Mouse (Mus musculus) right cerebral cortex, adult 18-20 months (tissue): Measurements from ENCODE around the gene Gm20517.
"Not testable (repeated sequence)": the region's sequence is repeated elsewhere in the genome, so short reads cannot be mapped to it uniquely, and the experiment has no call there.

Experiments used
- DNase-seq: peaks from one replicate; pipeline ENCODE4 v3.0.0; 2022; ENCODE audit warnings: mixed read lengths

Gm20517 gene

GRCm38 (mm10) chr17:47597261-47597660 lies 14.1 kb upstream of the Gm20517 start:
- no peak for DNase-seq

GRCm38 (mm10) chr17:47597838-47598579 lies 13.4 kb upstream of the Gm20517 start:
- no peak for DNase-seq

- DNase-seq, result not testable (repeated sequence)
Measured at GRCm38 (mm10) chr17:47598580-47599304, 12.6 kb upstream of the Gm20517 start.

GRCm38 (mm10) chr17:47599511-47600297 lies 11.7 kb upstream of the Gm20517 start:
- no peak for DNase-seq

GRCm38 (mm10) chr17:47600601-47601388 lies 10.6 kb upstream of the Gm20517 start:
- DNase-seq, result no peak

- DNase-seq, result no peak
Measured at GRCm38 (mm10) chr17:47601389-47601755, 10.0 kb upstream of the Gm20517 start.

- DNase-seq, result no peak
Measured at GRCm38 (mm10) chr17:47602289-47602688, 9.1 kb upstream of the Gm20517 start.

- no peak for DNase-seq
Measured at GRCm38 (mm10) chr17:47606220-47606619, 5.2 kb upstream of the Gm20517 start.

GRCm38 (mm10) chr17:47609182-47609581 lies 2.2 kb upstream of the Gm20517 start:
- DNase-seq, result no peak

GRCm38 (mm10) chr17:47611661-47611982 lies 233 bp downstream of the Gm20517 start:
- DNase-seq, result no peak

GRCm38 (mm10) chr17:47614018-47614417 lies 2.6 kb downstream of the Gm20517 start:
- DNase-seq, result no peak

- DNase-seq, result no peak
Measured at GRCm38 (mm10) chr17:47616119-47616518, 4.7 kb downstream of the Gm20517 start.

- DNase-seq, result no peak
Measured at GRCm38 (mm10) chr17:47616652-47617051, 5.3 kb downstream of the Gm20517 start.

GRCm38 (mm10) chr17:47617605-47618307 lies 6.4 kb downstream of the Gm20517 start:
- no peak for DNase-seq

- no peak for DNase-seq
Measured at GRCm38 (mm10) chr17:47618556-47619311, 7.3 kb downstream of the Gm20517 start.

GRCm38 (mm10) chr17:47622912-47623554 lies 11.6 kb downstream of the Gm20517 start:
- DNase-seq, result no peak

GRCm38 (mm10) chr17:47624572-47624971 lies 13.2 kb downstream of the Gm20517 start:
- DNase-seq, result not testable (repeated sequence)

GRCm38 (mm10) chr17:47625088-47625487 lies 13.7 kb downstream of the Gm20517 start:
- DNase-seq, result no peak

GRCm38 (mm10) chr17:47626031-47626430 lies 14.6 kb downstream of the Gm20517 start:
- no peak for DNase-seq

- DNase-seq, result no peak
Measured at GRCm38 (mm10) chr17:47627791-47628190, 16.4 kb downstream of the Gm20517 start.
